In genomic region chr2:30281651-30282050, GRCm38 (mm10) we compare ENCODE assay signal across 32 mouse cellular contexts. TPM values are rescaled to one million over a fixed set of nuclear protein-coding genes. Genes with fewer than 3 reads are reported as not detected.
DNase-seq lines count a peak whose midpoint lies in the region; ATAC-seq lines count a peak whose summit lies in the region.
"Had no signal": no experiment of that assay in that cellular context is flagged by ENCODE, and none has a peak within 500 bp of the region (broad histone marks: within the 10 kb centered on the region; RNA-seq: fewer than 3 reads in every experiment).

No protein-coding gene starts in this region.

- peak; percentile 91 for DNase-seq in heart, adult 11 months
- no peak for DNase-seq in heart, postnatal 10 days
- peak; percentile 67 for DNase-seq in adrenal gland, adult 8-10 months
- DNase-seq in adrenal gland, postnatal 14 days = peak; percentile 74
- no peak for DNase-seq in ovary, adult 18-20 months (ENCODE audit: low spot score)
- no peak for DNase-seq in right cerebral cortex, adult 18-20 months
- DNase-seq: cerebellum, adult 11 months; cerebellum, adult 2 months; cerebellum, adult 9-11 months; cerebellum, postnatal 25 days; gastrocnemius, postnatal 10 days; gastrocnemius, postnatal 36 days; heart, postnatal 36 days; kidney, adult 11 months had no signal

- peaks cover 24% of the 10 kb centered on the region for H3K4me1 ChIP-seq in brown adipose tissue, adult 24 weeks (ENCODE audit: control insufficient read depth, insufficient read depth, insufficient read length, low read length)

- ATAC-seq in cerebellum, adult (ENCODE audit: insufficient number of reproducible peaks, low FRiP score, low TSS enrichment) = no peak
- ATAC-seq: CD4-positive, CD25-positive, alpha-beta regulatory T cell, adult 4 months; forebrain, embryonic 15.5 days; hindbrain, embryonic 16.5 days; intestine, embryonic 15.5 days had no signal

- peak overlapping the region; percentile 92 for H3K27ac ChIP-seq in brown adipose tissue, adult 24 weeks (replicated peaks; ENCODE audit: low read depth, low read length)
- H3K27ac ChIP-seq: embryonic facial prominence, embryonic 12.5 days; embryonic facial prominence, embryonic 15.5 days; forebrain, embryonic 12.5 days; forebrain, embryonic 15.5 days; hindbrain, embryonic 10.5 days; hindbrain, embryonic 13.5 days had no signal

- H3K4me3 ChIP-seq in brown adipose tissue, adult 24 weeks (ENCODE audit: insufficient read depth, low read depth, low read length) = no peak overlapping the region
- H3K4me3 ChIP-seq: embryonic facial prominence, embryonic 12.5 days; embryonic facial prominence, embryonic 15.5 days; forebrain, embryonic 12.5 days; forebrain, embryonic 15.5 days; hindbrain, embryonic 10.5 days; hindbrain, embryonic 13.5 days; intestine, embryonic 15.5 days had no signal

- intact Hi-C loops in heart, postnatal 10 days (cut with DNase I) = no loop called here

RNA-seq across cellular contexts. Expression of gene Gm28038, which starts 0.8 kb away (rescaled TPM):
- total RNA-seq in heart, postnatal 10 days (2021) = not detected
- not detected for total RNA-seq in adrenal gland, adult 8-10 months (2022)
- total RNA-seq in adrenal gland, postnatal 14 days (2021) = not detected in 2 replicates
- not detected in 2 replicates for polyA plus RNA-seq in brown adipose tissue, adult 24 weeks (2012; ENCODE audit: insufficient read depth, insufficient read length, missing spikeins)
- total RNA-seq: common myeloid progenitor, adult 5-6 weeks; gastrocnemius, postnatal 10 days; gastrocnemius, postnatal 36 days; MEL had no signal
- polyA plus RNA-seq: brain, embryonic 14.5 days; cerebellum, adult 2 months; embryonic facial prominence, embryonic 12.5 days; embryonic facial prominence, embryonic 15.5 days; forebrain, embryonic 12.5 days; forebrain, embryonic 15.5 days; heart, embryonic 11.5 days; heart, embryonic 14.5 days; heart, postnatal 0 days; hindbrain, embryonic 10.5 days; hindbrain, embryonic 13.5 days; hindbrain, embryonic 16.5 days; intestine, embryonic 15.5 days had no signal

RNA-seq across cellular contexts. Expression of gene Dolk, which starts 4.5 kb away (rescaled TPM):
- 10 to 100 TPM; 25.9 to 28.6 TPM for total RNA-seq in heart, postnatal 10 days (2021)
- total RNA-seq in adrenal gland, adult 8-10 months (2022) = 10 to 100 TPM; 31.2 to 42.7 (median 37.6) TPM
- 46.2 and 48.1 TPM in 2 replicates for total RNA-seq in adrenal gland, postnatal 14 days (2021)
- polyA plus RNA-seq in brown adipose tissue, adult 24 weeks (2012; ENCODE audit: insufficient read depth, insufficient read length, missing spikeins) = 37.8 and 40.5 TPM in 2 replicates

RNA-seq across cellular contexts. Expression of gene Nup188, which starts 4.5 kb away (rescaled TPM):
- 10 to 100 TPM; 25.1 to 26.6 TPM for total RNA-seq in heart, postnatal 10 days (2021)
- total RNA-seq in adrenal gland, adult 8-10 months (2022) = 10 to 100 TPM; 28.2 to 33.6 (median 30.2) TPM
- total RNA-seq in adrenal gland, postnatal 14 days (2021) = 38.2 and 40.5 TPM in 2 replicates
- 10.9 and 19.5 TPM in 2 replicates for polyA plus RNA-seq in brown adipose tissue, adult 24 weeks (2012; ENCODE audit: insufficient read depth, insufficient read length, missing spikeins)

RNA-seq across cellular contexts. Expression of gene Phyhd1, which starts 15.6 kb away (rescaled TPM):
- 10 to 100 TPM; 26.3 to 29.3 TPM for total RNA-seq in heart, postnatal 10 days (2021)
- total RNA-seq in adrenal gland, adult 8-10 months (2022) = 10 to 100 TPM; 12.0 to 20.7 (median 15.4) TPM
- total RNA-seq in adrenal gland, postnatal 14 days (2021) = 19.8 and 20.4 TPM in 2 replicates
- polyA plus RNA-seq in brown adipose tissue, adult 24 weeks (2012; ENCODE audit: insufficient read depth, insufficient read length, missing spikeins) = 16.2 and 19.3 TPM in 2 replicates

RNA-seq across cellular contexts. Expression of gene Gm28035, which starts 41.3 kb away (rescaled TPM):
- total RNA-seq in heart, postnatal 10 days (2021) = 1 to 10 TPM; 1.3 to 2.7 TPM
- total RNA-seq in adrenal gland, adult 8-10 months (2022) = 1 to 10 TPM in 3 of 4 experiments, under 1 TPM in 1; 0.58 to 5.3 (median 2.8) TPM
- total RNA-seq in adrenal gland, postnatal 14 days (2021) = 0.63 and 1.7 TPM in 2 replicates
- polyA plus RNA-seq in brown adipose tissue, adult 24 weeks (2012; ENCODE audit: insufficient read depth, insufficient read length, missing spikeins) = not detected in 2 replicates
- total RNA-seq: common myeloid progenitor, adult 5-6 weeks; granulocyte monocyte progenitor cell, adult 5-6 weeks; MEL had no signal
- polyA plus RNA-seq: heart, embryonic 11.5 days; hindbrain, embryonic 10.5 days had no signal

Comparison
In these comparisons a context has a peak if more than half of its experiments do, and no peak if none do; other contexts are left out.
1. DNase-seq: peak in heart, adult 11 months (single experiment), adrenal gland, adult 8-10 months (single experiment) and adrenal gland, postnatal 14 days (single experiment); none in heart, postnatal 10 days (0 of 2), ovary, adult 18-20 months (single experiment) and right cerebral cortex, adult 18-20 months (single experiment).